Mouse (Mus musculus) forebrain, embryonic 13.5 days (tissue): ENCODE measurements around the gene Rbm17. TPM values are rescaled to one million over a fixed set of nuclear protein-coding genes. Genes with fewer than 3 reads are reported as not detected.
A peak's percentile ranks its signal among the peaks of the same experiment; 100 is the strongest.
"Not testable (repeated sequence)": the region's sequence is repeated elsewhere in the genome, so short reads cannot be mapped to it uniquely, and the experiment has no call there.

Experiments used
- ATAC-seq: fragments of 200-750 bp; cut with Nextera tagmentation; 2 replicates; pipeline ENCODE4 v1.8.0; 2017
- H3K27ac ChIP-seq: fragments of 300-500 bp; sonication (generic); 2 replicates; pipeline ENCODE4 v1.5.1; 2015; ENCODE audit warnings: inconsistent platforms, mild to moderate bottlenecking, moderate library complexity
- H3K27me3 ChIP-seq: fragments of 300-500 bp; sonication (generic); 2 replicates; pipeline ENCODE4 v1.6.1; 2015; ENCODE audit warnings: mild to moderate bottlenecking, inconsistent platforms
- H3K36me3 ChIP-seq: fragments of 300-500 bp; sonication (generic); 2 replicates; pipeline ENCODE4 v1.6.1; 2015; ENCODE audit warnings: mild to moderate bottlenecking, inconsistent platforms; ENCODE audit not compliant: poor library complexity, severe bottlenecking
- H3K4me1 ChIP-seq: fragments of 300-500 bp; sonication (generic); 2 replicates; pipeline ENCODE4 v1.6.1; 2015; ENCODE audit warnings: inconsistent platforms
- H3K4me2 ChIP-seq: fragments of 300-500 bp; sonication (generic); 2 replicates; pipeline ENCODE4 v1.6.1; 2015; ENCODE audit warnings: inconsistent platforms, mild to moderate bottlenecking, moderate library complexity
- H3K4me3 ChIP-seq: fragments of 300-500 bp; sonication (generic); 2 replicates; pipeline ENCODE4 v1.5.1; 2015; ENCODE audit warnings: mild to moderate bottlenecking, inconsistent platforms
- H3K9ac ChIP-seq: fragments of 300-500 bp; sonication (generic); 2 replicates; pipeline ENCODE4 v1.6.1; 2015; ENCODE audit warnings: mild to moderate bottlenecking, inconsistent platforms
- H3K9me3 ChIP-seq: fragments of 300-500 bp; sonication (generic); replicated peaks from 2 replicates; pipeline ENCODE4 v1.6.1; 2016; ENCODE audit warnings: inconsistent platforms
- WGBS: fragments of 180-500 bp; shearing (Covaris S2); methylation state at CpG from one replicate; pipeline ENCODE4 v1.1.7; 2015; 5-methylcytosine and 5-hydroxymethylcytosine counted together
- polyA plus RNA-seq: library from polyadenylated mRNA; unstranded; fragments of >200 nt; fragmentation: Nextera tagmentation; extraction: Ambion mirVana; gene quantifications from 2 replicates; pipeline ENCODE4 v1.2.1, GENCODE M21; 2015

Rbm17 gene
- polyA plus RNA-seq, 1 experiment from 2014 or later: 167 TPM

- not testable (repeated sequence) for H3K4me1 ChIP-seq, H3K27ac ChIP-seq, H3K4me2 ChIP-seq, H3K9ac ChIP-seq, H3K36me3 ChIP-seq, ATAC-seq, H3K27me3 ChIP-seq, H3K9me3 ChIP-seq, H3K4me3 ChIP-seq
- WGBS: 61% methylated on average over 1 of the region's 1 CpGs
Measured at GRCm38 (mm10) chr2:11541528-11541927, 62.4 kb downstream of the Rbm17 start.

- H3K4me1 ChIP-seq: peaks cover 3% of the 10 kb centered on the region
- ATAC-seq: no peak
- H3K9ac ChIP-seq: no peak overlapping the region
- H3K9me3 ChIP-seq: no peaks in the 10 kb centered on the region
- 70% methylated on average over 8 of the region's 8 CpGs for WGBS
- H3K4me3 ChIP-seq: peak overlapping the region; percentile 47
- no peak overlapping the region for H3K27ac ChIP-seq
- peaks cover 11% of the 10 kb centered on the region; the same call in 1 of the 2 replicates for H3K27me3 ChIP-seq
- H3K4me2 ChIP-seq: peak overlapping the region; percentile 84
- H3K36me3 ChIP-seq: no peaks in the 10 kb centered on the region
Measured at GRCm38 (mm10) chr2:11535966-11536365, 68.0 kb downstream of the Rbm17 start.

Other genes starting within 250 kb of the Rbm17 start
- gene Pfkfb3, start 50.1 kb downstream of the Rbm17 start, polyA plus RNA-seq: 21.5 and 21.7 TPM in 2 replicates
- not detected in 2 replicates for gene Gm17490, start 22.1 kb upstream of the Rbm17 start, polyA plus RNA-seq
- not detected in 2 replicates for gene Il2ra, start 38.7 kb upstream of the Rbm17 start, polyA plus RNA-seq
- gene Il15ra, start 101.1 kb upstream of the Rbm17 start, polyA plus RNA-seq: 0.49 and 0.52 TPM in 2 replicates
- gene Fbh1, start 173.4 kb upstream of the Rbm17 start, polyA plus RNA-seq: 111 and 120 TPM in 2 replicates
- 44.8 and 51.8 TPM in 2 replicates for gene Ankrd16, start 173.7 kb upstream of the Rbm17 start, polyA plus RNA-seq